In genomic region chr6:87487657-87488426, GRCm38 (mm10) we compare ENCODE assay signal across 11 mouse cellular contexts. TPM values are rescaled to one million over a fixed set of nuclear protein-coding genes. Genes with fewer than 3 reads are reported as not detected.
DNase-seq lines count a peak whose midpoint lies in the region; ATAC-seq lines count a peak whose summit lies in the region.
"Had no signal": no experiment of that assay in that cellular context is flagged by ENCODE, and none has a peak within 500 bp of the region (broad histone marks: within the 10 kb centered on the region; RNA-seq: fewer than 3 reads in every experiment).

No protein-coding gene starts in this region.

- no peak overlapping the region for H3K9ac ChIP-seq in midbrain, embryonic 11.5 days (ENCODE audit: low read length)

- H3K4me1 ChIP-seq in midbrain, embryonic 11.5 days (ENCODE audit: control insufficient read depth, insufficient read depth, low read length), result no peaks in the 10 kb centered on the region
- H3K4me1 ChIP-seq in midbrain, embryonic 10.5 days, result peaks cover 3% of the 10 kb centered on the region; the same call in 1 of the 2 replicates

- H3K36me3 ChIP-seq in midbrain, embryonic 11.5 days (ENCODE audit: control insufficient read depth, insufficient read depth, low read length), result no peaks in the 10 kb centered on the region
- no peaks in the 10 kb centered on the region for H3K36me3 ChIP-seq in midbrain, embryonic 10.5 days

- H3K4me2 ChIP-seq in midbrain, embryonic 11.5 days, result no peak overlapping the region

- no peak overlapping the region for H3K27ac ChIP-seq in midbrain, embryonic 11.5 days (ENCODE audit: low read depth, low read length)
- H3K27ac ChIP-seq in midbrain, embryonic 10.5 days (replicated peaks), result no peak overlapping the region

- no peaks in the 10 kb centered on the region for H3K27me3 ChIP-seq in midbrain, embryonic 11.5 days (ENCODE audit: control insufficient read depth, insufficient read depth, low read length)
- H3K27me3 ChIP-seq in midbrain, embryonic 10.5 days (ENCODE audit: low read depth, poor library complexity, severe bottlenecking), result no peaks in the 10 kb centered on the region

- no peak overlapping the region for H3K4me3 ChIP-seq in midbrain, embryonic 11.5 days (ENCODE audit: low read depth, low read length)
- H3K4me3 ChIP-seq in midbrain, embryonic 10.5 days, result no peak overlapping the region

- no peaks in the 10 kb centered on the region for H3K9me3 ChIP-seq in midbrain, embryonic 11.5 days (ENCODE audit: control insufficient read depth, low read length)
- no peaks in the 10 kb centered on the region for H3K9me3 ChIP-seq in midbrain, embryonic 10.5 days (replicated peaks)

- 62% methylated on average over 6 of the region's 6 CpGs for WGBS in midbrain, embryonic 11.5 days
- 65% methylated on average over 6 of the region's 6 CpGs for WGBS in midbrain, embryonic 10.5 days

- peak; percentile 45 for DNase-seq in midbrain, embryonic 11.5 days (ENCODE audit: low spot score, missing footprints)
- DNase-seq in midbrain, embryonic 10.5 days (ENCODE audit: low spot score), result no peak
- DNase-seq in ZHBTc4 (ENCODE audit: low read depth, low spot score), result peak; percentile 69
- peak; percentile 45 to 50 for DNase-seq in lung, adult 18-20 months
- DNase-seq in thymus, postnatal 14 days, result peak; percentile 51
- no peak for DNase-seq in right cerebral cortex, adult 2 months (ENCODE audit: low spot score in 2 of 2)
- no peak for DNase-seq in urinary bladder, postnatal 36 days (ENCODE audit: low spot score in 2 of 2)
- no peak for DNase-seq in urinary bladder, postnatal 25 days (ENCODE audit: low spot score)
- DNase-seq: gastrocnemius, postnatal 10 days had no signal

- no peak for ATAC-seq in midbrain, embryonic 11.5 days (ENCODE audit: low FRiP score)

RNA-seq across cellular contexts. Expression of gene Arhgap25, which starts 45.2 kb away (rescaled TPM):
- 1.7 and 2.3 TPM in 2 replicates for polyA plus RNA-seq in midbrain, embryonic 11.5 days (2014; fragmentation: Nextera tagmentation; extraction: Ambion mirVana)
- 2.2 and 2.6 TPM in 2 replicates for polyA plus RNA-seq in midbrain, embryonic 10.5 days (2016; fragmentation: Nextera tagmentation; extraction: Ambion mirVana)

RNA-seq across cellular contexts. Expression of gene Bmp10, which starts 59.0 kb away (rescaled TPM):
- polyA plus RNA-seq in midbrain, embryonic 11.5 days (2014; fragmentation: Nextera tagmentation; extraction: Ambion mirVana), result not detected in 2 replicates
- not detected in 2 replicates for polyA plus RNA-seq in midbrain, embryonic 10.5 days (2016; fragmentation: Nextera tagmentation; extraction: Ambion mirVana)
- polyA plus RNA-seq: cortical plate, adult 2 months; intestine, embryonic 14.5 days had no signal

Comparison
In these comparisons a context has a peak if more than half of its experiments do, and no peak if none do; other contexts are left out.
1. DNase-seq: peak in midbrain, embryonic 11.5 days (single experiment), ZHBTc4 (single experiment), lung, adult 18-20 months (2 of 2) and thymus, postnatal 14 days (single experiment); none in midbrain, embryonic 10.5 days (single experiment), right cerebral cortex, adult 2 months (0 of 2), urinary bladder, postnatal 36 days (0 of 2) and urinary bladder, postnatal 25 days (single experiment).